Mouse (Mus musculus): Measurements from ENCODE around the gene Slc17a2. TPM values are rescaled to one million over a fixed set of nuclear protein-coding genes. Genes with fewer than 3 reads are reported as not detected.
"Not testable (repeated sequence)": the region's sequence is repeated elsewhere in the genome, so short reads cannot be mapped to it uniquely, and the experiment has no call there.

Slc17a2 gene
- total and polyA plus RNA-seq, 2 experiments from 2014 or later, result 0.10 TPM; not detected in 1

DNA sequence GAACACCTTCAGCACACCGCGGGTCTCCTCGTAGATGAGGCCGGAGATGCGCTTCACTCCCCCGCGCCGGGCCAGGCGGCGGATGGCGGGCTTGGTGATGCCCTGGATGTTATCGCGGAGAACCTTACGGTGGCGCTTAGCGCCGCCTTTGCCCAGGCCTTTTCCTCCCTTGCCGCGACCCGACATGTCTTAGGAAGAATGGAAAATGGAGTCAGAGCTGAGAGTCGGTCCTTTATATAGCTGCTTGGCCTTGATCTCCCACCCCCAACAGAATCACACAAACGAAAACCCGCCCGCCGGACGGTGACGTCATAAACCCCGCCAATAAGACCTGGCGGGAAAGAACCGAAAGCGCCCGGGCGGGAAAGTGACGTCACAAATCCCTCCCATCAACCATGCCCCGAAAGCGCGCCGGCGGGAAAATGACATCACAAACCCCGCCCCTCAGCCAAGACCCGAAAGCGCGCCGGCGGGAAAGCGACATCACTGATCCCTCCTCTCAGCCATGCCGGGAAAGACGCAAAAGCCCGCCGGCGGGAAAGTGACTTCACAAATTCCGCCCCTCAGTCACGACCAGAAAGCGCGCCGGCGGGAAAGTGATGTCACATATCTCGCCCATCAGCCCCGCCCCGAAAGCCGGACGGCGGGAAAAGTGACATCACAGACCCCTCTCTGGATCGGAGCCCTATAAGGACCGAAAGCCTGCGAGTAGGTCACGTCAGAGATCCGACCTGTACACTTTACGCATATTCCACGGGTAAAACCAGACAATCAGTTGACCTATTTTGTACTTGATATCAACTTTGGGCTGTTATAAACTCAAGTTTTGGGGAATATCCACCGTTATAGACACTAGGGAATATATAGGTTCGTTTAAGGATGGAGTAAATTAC, 45.6 kb upstream of the Slc17a2 start, which contains the start of gene Hist1h4a:
Gene Hist1h4a, minus strand, starts transcription at position 259 of the 893 bp plus-strand sequence.
- H3K9ac ChIP-seq (replicated peaks; ENCODE audit: low read length), result peak within 1 kb of the TSS; percentile 25
- H3K27ac ChIP-seq, result peak within 1 kb of the TSS; percentile 89
- under 1% methylated on average over 61 of the region's 72 CpGs for whole genome bisulfite sequencing
- peak within 1 kb of the TSS; percentile 41 for H3K4me3 ChIP-seq (ENCODE audit: low read length)
- peak; percentile 85 for ATAC-seq
- no peak for TF ChIP-seq CTCF (IDR thresholded peaks at IDR 0.05; ENCODE audit: low read depth)
- DNase-seq (ENCODE audit: low spot score), result peak; percentile 100
- no peaks in the 10 kb centered on the region for H3K9me3 ChIP-seq (ENCODE audit: low read length)
- H3K4me1 ChIP-seq (ENCODE audit: insufficient read depth, low read length), result peaks cover 6% of the 10 kb centered on the region
- no peaks in the 10 kb centered on the region for H3K36me3 ChIP-seq (ENCODE audit: insufficient read depth, low read length)
- H3K4me2 ChIP-seq (ENCODE audit: low read depth, low read length), result peak within 1 kb of the TSS; percentile 84
- H3K27me3 ChIP-seq (ENCODE audit: insufficient read depth, low read length), result no peaks in the 10 kb centered on the region

DNA sequence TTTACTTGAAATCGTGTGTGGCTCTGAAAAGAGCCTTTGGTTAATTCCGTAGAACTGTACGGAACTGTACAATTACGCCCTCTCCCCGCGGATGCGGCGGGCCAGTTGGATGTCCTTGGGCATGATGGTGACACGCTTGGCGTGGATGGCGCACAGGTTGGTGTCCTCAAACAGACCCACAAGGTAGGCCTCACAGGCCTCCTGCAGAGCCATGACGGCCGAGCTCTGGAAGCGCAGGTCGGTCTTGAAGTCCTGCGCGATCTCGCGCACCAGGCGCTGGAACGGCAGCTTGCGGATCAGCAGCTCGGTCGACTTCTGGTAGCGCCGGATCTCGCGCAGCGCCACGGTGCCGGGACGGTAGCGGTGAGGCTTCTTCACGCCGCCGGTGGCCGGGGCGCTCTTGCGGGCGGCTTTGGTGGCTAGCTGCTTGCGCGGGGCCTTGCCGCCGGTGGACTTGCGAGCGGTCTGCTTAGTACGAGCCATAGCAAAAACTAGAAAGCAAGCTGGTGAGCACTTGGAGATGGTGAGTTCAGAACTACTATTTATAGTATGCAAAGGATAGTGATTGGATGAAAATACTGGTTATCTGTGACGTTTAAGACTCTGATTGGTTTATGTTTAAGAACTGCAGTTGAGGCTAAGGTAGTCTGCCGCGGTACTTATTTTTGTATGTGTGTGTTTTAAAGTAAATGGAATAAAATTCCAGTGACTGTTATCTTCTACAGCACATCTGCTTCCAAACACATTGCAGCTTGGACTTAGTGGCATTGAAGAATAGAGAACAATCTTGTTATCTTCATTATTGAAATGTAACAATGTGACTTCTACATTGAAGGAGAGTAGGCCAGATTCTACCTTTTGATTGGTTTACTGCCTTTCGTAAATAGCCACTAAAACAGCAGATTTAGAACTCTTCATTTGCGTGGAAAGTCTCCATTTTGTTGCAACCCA, 44.6 kb upstream of the Slc17a2 start, which contains the start of gene Hist1h3a:
Gene Hist1h3a, minus strand, starts transcription at position 516 of the 951 bp plus-strand sequence.
- WGBS, result under 1% methylated on average over 25 of the region's 52 CpGs
- peak within 1 kb of the TSS; percentile 55 for H3K4me3 ChIP-seq (ENCODE audit: low read length)

DNA sequence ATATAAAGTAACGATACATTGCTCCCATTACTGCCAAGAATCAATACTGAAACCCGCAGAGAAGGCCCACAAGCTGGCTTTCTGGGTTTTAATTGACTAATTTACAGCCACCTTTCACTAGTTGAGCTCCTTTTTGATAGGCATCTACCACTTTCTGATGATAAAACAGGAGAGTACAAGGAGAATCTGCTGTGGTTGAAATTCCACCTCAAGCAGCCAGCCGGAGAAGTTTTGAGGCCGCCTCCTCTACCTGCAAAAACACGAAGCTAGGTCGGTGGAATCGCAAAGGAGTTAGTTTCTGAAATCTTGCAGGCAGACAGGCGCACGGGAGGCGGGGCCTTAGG, 43.6 kb upstream of the Slc17a2 start:
- H3K4me3 ChIP-seq (ENCODE audit: low read length), result peak overlapping the region; percentile 55
- H3K36me3 ChIP-seq (ENCODE audit: insufficient read depth, low read length), result no peaks in the 10 kb centered on the region
- no peaks in the 10 kb centered on the region for H3K9me3 ChIP-seq (ENCODE audit: low read length)
- no peak for TF ChIP-seq CTCF (IDR thresholded peaks at IDR 0.05; ENCODE audit: low read depth)
- H3K4me2 ChIP-seq (ENCODE audit: low read depth, low read length), result peak overlapping the region; percentile 84
- 2% methylated on average over 10 of the region's 10 CpGs for WGBS
- H3K4me1 ChIP-seq (ENCODE audit: insufficient read depth, low read length), result peaks cover 6% of the 10 kb centered on the region
- H3K9ac ChIP-seq (replicated peaks; ENCODE audit: low read length), result peak overlapping the region; percentile 65; the same call in 1 of the 2 replicates
- H3K27ac ChIP-seq, result peak overlapping the region; percentile 89
- no peak for ATAC-seq
- H3K27me3 ChIP-seq (ENCODE audit: insufficient read depth, low read length), result no peaks in the 10 kb centered on the region
- no peak for DNase-seq (ENCODE audit: low spot score)

More for the DNA sequence above, 44.6 kb upstream of the Slc17a2 start, which contains the start of gene Hist1h3a:
- not testable (repeated sequence) for H3K27me3 ChIP-seq (ENCODE audit: insufficient read depth, low read length); H3K9me3 ChIP-seq (ENCODE audit: low read length); H3K4me1 ChIP-seq (ENCODE audit: insufficient read depth, low read length); H3K36me3 ChIP-seq (ENCODE audit: insufficient read depth, low read length)
- Histone ChIP-seq H3K9ac (replicated peaks; ENCODE audit: low read length) (peak within 1 kb of the TSS; percentile 25), H3K4me2 (ENCODE audit: low read depth, low read length) (peak within 1 kb of the TSS; percentile 84), H3K27ac (peak within 1 kb of the TSS; percentile 89)
- DNase-seq (ENCODE audit: low spot score) (peak; percentile 89), ATAC-seq (peak; percentile 78)

DNA sequence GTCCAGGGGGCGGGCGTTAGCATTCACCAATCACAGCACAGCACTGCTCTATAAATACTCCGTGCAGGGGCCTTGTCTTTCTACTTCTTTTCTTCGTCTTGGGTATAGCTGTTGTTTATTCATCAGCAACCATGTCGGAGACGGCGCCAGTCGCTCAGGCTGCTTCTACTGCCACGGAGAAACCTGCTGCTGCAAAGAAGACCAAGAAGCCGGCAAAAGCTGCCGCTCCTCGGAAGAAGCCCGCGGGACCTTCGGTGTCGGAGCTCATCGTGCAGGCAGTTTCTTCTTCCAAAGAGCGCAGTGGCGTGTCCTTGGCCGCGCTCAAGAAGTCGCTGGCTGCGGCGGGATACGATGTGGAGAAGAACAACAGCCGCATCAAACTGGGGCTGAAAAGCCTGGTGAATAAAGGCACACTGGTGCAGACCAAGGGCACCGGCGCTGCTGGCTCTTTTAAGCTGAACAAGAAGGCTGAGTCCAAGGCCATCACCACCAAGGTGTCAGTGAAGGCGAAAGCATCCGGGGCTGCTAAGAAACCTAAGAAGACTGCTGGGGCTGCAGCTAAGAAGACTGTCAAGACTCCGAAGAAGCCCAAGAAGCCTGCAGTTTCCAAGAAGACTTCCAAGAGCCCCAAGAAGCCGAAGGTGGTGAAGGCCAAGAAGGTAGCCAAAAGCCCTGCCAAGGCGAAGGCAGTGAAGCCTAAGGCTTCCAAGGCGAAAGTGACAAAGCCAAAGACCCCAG, 43.0 kb upstream of the Slc17a2 start, which contains the start of gene Hist1h1a:
Gene Hist1h1a, plus strand, starts transcription at position 81 of the 738 bp plus-strand sequence.
- no peak for TF ChIP-seq CTCF (IDR thresholded peaks at IDR 0.05; ENCODE audit: low read depth)
- Histone ChIP-seq H3K4me2 (ENCODE audit: low read depth, low read length) (peak within 1 kb of the TSS; percentile 84), H3K36me3 (ENCODE audit: insufficient read depth, low read length) (no peaks in the 10 kb centered on the region), H3K4me3 (ENCODE audit: low read length) (peak within 1 kb of the TSS; percentile 55), H3K27me3 (ENCODE audit: insufficient read depth, low read length) (no peaks in the 10 kb centered on the region), H3K27ac (peak within 1 kb of the TSS; percentile 89), H3K9ac (replicated peaks; ENCODE audit: low read length) (peak within 1 kb of the TSS; percentile 65), H3K9me3 (ENCODE audit: low read length) (no peaks in the 10 kb centered on the region), H3K4me1 (ENCODE audit: insufficient read depth, low read length) (peaks cover 6% of the 10 kb centered on the region)
- DNase-seq (ENCODE audit: low spot score) (peak; percentile 94), ATAC-seq (peak; percentile 78)
- 3% methylated on average over 34 of the region's 34 CpGs for WGBS

DNA sequence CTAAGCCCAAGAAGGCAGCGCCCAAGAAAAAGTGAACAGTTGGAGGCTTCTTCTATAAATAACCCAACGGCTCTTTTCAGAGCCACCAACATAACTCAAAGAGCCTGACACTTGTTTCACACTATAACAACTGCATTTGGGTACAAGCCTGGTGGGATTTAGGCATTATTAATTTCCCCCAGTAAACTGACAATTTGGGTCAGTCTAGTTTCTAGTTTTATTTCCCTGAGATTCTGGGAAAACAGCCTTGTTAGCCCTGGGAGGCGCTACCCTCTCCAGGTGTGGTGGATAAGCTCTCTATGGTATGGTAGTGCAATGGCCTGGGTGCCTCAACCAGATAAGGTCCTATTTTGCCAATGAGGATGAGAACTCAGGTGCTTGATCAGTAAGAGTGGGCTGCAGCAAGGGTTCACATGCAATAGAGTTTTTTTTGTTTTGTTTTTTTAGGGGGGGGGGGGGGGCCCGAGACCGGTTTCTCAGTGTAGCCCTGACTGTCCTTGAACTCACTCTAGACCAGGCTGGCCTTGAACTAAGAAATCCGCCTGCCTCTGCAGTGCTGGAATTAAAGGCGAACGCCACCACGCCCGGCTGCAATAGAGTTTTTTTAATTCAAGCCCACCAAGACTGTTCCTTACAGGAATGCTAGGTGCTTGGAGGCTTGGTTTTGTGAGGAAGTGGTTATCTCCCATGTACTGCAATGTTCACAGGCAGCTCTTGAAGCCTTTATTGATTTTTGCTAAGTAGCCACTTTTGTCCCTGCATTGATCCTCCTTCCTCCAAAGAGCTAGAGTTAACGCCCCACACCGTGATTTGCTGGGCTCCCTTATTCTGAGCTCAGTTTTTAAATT, 42.2 kb upstream of the Slc17a2 start:
- Histone ChIP-seq H3K27ac (peak overlapping the region; percentile 89; the same call in 1 of the 2 replicates), H3K4me2 (ENCODE audit: low read depth, low read length) (peak overlapping the region; percentile 84), H3K9ac (replicated peaks; ENCODE audit: low read length) (peak overlapping the region; percentile 65), H3K4me3 (ENCODE audit: low read length) (peak overlapping the region; percentile 55), H3K36me3 (ENCODE audit: insufficient read depth, low read length) (no peaks in the 10 kb centered on the region), H3K27me3 (ENCODE audit: insufficient read depth, low read length) (no peaks in the 10 kb centered on the region), H3K4me1 (ENCODE audit: insufficient read depth, low read length) (peaks cover 6% of the 10 kb centered on the region), H3K9me3 (ENCODE audit: low read length) (no peaks in the 10 kb centered on the region)
- ATAC-seq (no peak), DNase-seq (ENCODE audit: low spot score) (no peak)
- TF ChIP-seq CTCF (IDR thresholded peaks at IDR 0.05; ENCODE audit: low read depth), result no peak
- 37% methylated on average over 12 of the region's 12 CpGs for WGBS
